20 mouse cellular contexts compared by ENCODE assay signal in the genomic region with DNA sequence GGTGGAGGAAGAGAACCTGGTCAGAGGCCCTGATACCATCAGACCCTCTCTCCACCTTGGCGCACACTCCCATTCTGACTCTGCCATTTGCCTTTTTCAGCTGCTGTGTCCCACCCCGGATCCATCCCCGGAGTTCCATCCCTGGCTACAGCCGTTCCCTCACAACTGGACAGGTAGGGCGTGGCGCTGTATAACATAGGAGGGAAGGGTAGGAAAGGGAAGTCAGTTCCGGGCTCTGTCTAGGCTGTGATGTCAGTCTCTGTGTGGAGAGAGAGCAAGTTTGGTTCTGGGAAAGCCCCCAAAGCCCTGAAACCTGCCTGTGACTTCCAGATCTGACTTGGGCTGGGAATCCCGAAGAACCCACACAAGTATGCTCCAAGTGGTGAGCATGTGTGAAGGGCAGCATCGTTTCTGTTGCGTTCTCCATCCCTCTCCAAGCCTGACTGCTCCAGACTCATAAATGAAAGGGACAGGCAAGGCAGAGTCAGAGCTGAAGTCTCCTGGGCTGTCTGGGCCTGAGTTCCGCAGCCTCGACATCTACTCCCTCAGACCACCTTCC. TPM values are rescaled to one million over a fixed set of nuclear protein-coding genes. Genes with fewer than 3 reads are reported as not detected.
DNase-seq lines count a peak whose midpoint lies in the region; ATAC-seq and TF ChIP-seq lines count a peak whose summit lies in the region.
"Had no signal": no experiment of that assay in that cellular context is flagged by ENCODE, and none has a peak within 500 bp of the region (broad histone marks: within the 10 kb centered on the region; RNA-seq: fewer than 3 reads in every experiment).

No protein-coding gene starts in this region.

- WGBS in olfactory bulb, adult 2 months = 86% methylated on average over 12 of the region's 12 CpGs

- no peaks in the 10 kb centered on the region for H3K9me3 ChIP-seq in E14TG2a.4 (ENCODE audit: low read length)
- H3K9me3 ChIP-seq: embryonic facial prominence, embryonic 10.5 days; forebrain, embryonic 13.5 days; heart, embryonic 10.5 days; intestine, embryonic 15.5 days had no signal

- no peak for DNase-seq in layer of hippocampus, adult 2 months (ENCODE audit: low spot score in 2 of 2)
- no peak for DNase-seq in layer of hippocampus, postnatal 25 days (ENCODE audit: extremely low spot score in 1 of 2, low spot score in 1 of 2)
- peak; percentile 92 for DNase-seq in ES-CJ7 (ENCODE audit: low read depth, low spot score)
- DNase-seq in gastrocnemius, postnatal 14 days = no peak
- DNase-seq: adrenal gland, adult 2 months; adrenal gland, postnatal 36 days; cerebellum, adult 9-10 months; heart, adult 18-20 months; heart, postnatal 10 days; heart, postnatal 4 days; kidney, adult 2 months had no signal

- H3K27me3 ChIP-seq in E14TG2a.4 (ENCODE audit: insufficient read depth, low read length) = no peaks in the 10 kb centered on the region
- H3K27me3 ChIP-seq: forebrain, embryonic 13.5 days; intestine, embryonic 15.5 days had no signal

- intact Hi-C loops in gastrocnemius, postnatal 14 days (cut with DNase I; ENCODE audit: low total_unique reads) = no loop called here

- no peak for TF ChIP-seq POLR2A in olfactory bulb, adult 2 months (IDR thresholded peaks at IDR 0.05; ENCODE audit: insufficient read depth, low read depth, low read length)

- H3K4me3 ChIP-seq in layer of hippocampus, adult 2 months = no peak overlapping the region
- peak overlapping the region; percentile 68 for H3K4me3 ChIP-seq in E14TG2a.4 (replicated peaks; ENCODE audit: low read length)
- H3K4me3 ChIP-seq in olfactory bulb, adult 2 months (ENCODE audit: insufficient read depth, low read depth, low read length) = no peak overlapping the region
- H3K4me3 ChIP-seq: embryonic facial prominence, embryonic 10.5 days; forebrain, embryonic 13.5 days; heart, embryonic 10.5 days; intestine, embryonic 15.5 days had no signal

- H3K27ac ChIP-seq in layer of hippocampus, adult 2 months = peak overlapping the region; percentile 64; the same call in 1 of the 2 replicates
- H3K27ac ChIP-seq in olfactory bulb, adult 2 months (ENCODE audit: insufficient read depth, low read depth, low read length) = peak overlapping the region; percentile 22; the same call in 1 of the 2 replicates
- H3K27ac ChIP-seq: embryonic facial prominence, embryonic 10.5 days; forebrain, embryonic 13.5 days; heart, embryonic 10.5 days; hindbrain, embryonic 14.5 days; intestine, embryonic 15.5 days had no signal

- H3K4me1 ChIP-seq in E14TG2a.4 (replicated peaks; ENCODE audit: low read depth, low read length) = peaks cover 81% of the 10 kb centered on the region
- peaks cover 58% of the 10 kb centered on the region for H3K4me1 ChIP-seq in olfactory bulb, adult 2 months (ENCODE audit: control insufficient read depth, insufficient read depth, low read length)
- H3K4me1 ChIP-seq: intestine, embryonic 15.5 days had no signal

- ATAC-seq in megakaryocyte, adult 5-6 weeks (ENCODE audit: poor library complexity, severe bottlenecking) = no peak
- ATAC-seq: forebrain, embryonic 13.5 days; intestine, embryonic 15.5 days had no signal

- no peak for TF ChIP-seq CTCF in layer of hippocampus, adult 2 months (conservative IDR thresholded peaks at IDR 0.05)
- TF ChIP-seq CTCF in E14TG2a.4 (conservative IDR thresholded peaks at IDR 0.05; ENCODE audit: low read length) = no peak
- no peak for TF ChIP-seq CTCF in olfactory bulb, adult 2 months (IDR thresholded peaks at IDR 0.05; ENCODE audit: insufficient read depth, low read depth, low read length)

- H3K36me3 ChIP-seq in E14TG2a.4 (ENCODE audit: insufficient read depth, low read length) = peaks cover 52% of the 10 kb centered on the region
- H3K36me3 ChIP-seq: embryonic facial prominence, embryonic 10.5 days; G1E; heart, embryonic 10.5 days; intestine, embryonic 15.5 days had no signal

RNA-seq across cellular contexts. Expression of a gene that starts 31.2 kb away (rescaled TPM):
- 100 to 1,000 TPM; 283 to 292 TPM for total RNA-seq in layer of hippocampus, adult 2 months (2021)
- total RNA-seq in layer of hippocampus, postnatal 25 days (2021) = 100 to 1,000 TPM; 286 to 291 TPM
- polyA plus RNA-seq in olfactory bulb, adult 2 months (2012; ENCODE audit: insufficient read depth, insufficient read length, low replicate concordance, missing spikeins) = not detected in 2 replicates
- total RNA-seq in megakaryocyte, adult 5-6 weeks (2015) = not detected in 2 replicates
- total RNA-seq in megakaryocyte, adult 5-6 weeks (2017) = not detected in 2 replicates
- total RNA-seq in gastrocnemius, postnatal 14 days (2021) = under 1 TPM; 0.18 to 0.27 TPM
- polyA plus RNA-seq: G1E had no signal

RNA-seq across cellular contexts. Expression of a gene that starts 43.3 kb away (rescaled TPM):
- 10 to 100 TPM; 48.5 to 55.1 TPM for total RNA-seq in layer of hippocampus, adult 2 months (2021)
- 10 to 100 TPM; 46.7 to 51.6 TPM for total RNA-seq in layer of hippocampus, postnatal 25 days (2021)
- not detected in 2 replicates for polyA plus RNA-seq in olfactory bulb, adult 2 months (2012; ENCODE audit: insufficient read depth, insufficient read length, low replicate concordance, missing spikeins)
- 33.9 and 37.3 TPM in 2 replicates for total RNA-seq in megakaryocyte, adult 5-6 weeks (2015)
- total RNA-seq in megakaryocyte, adult 5-6 weeks (2017) = 33.7 and 39.3 TPM in 2 replicates
- 10 to 100 TPM; 28.9 to 29.1 TPM for total RNA-seq in gastrocnemius, postnatal 14 days (2021)

Comparison
In these comparisons a context has a peak if more than half of its experiments do, and no peak if none do; other contexts are left out.
1. RNA of a gene that starts 31.2 kb away (total RNA-seq): 283 to 292 TPM in layer of hippocampus, adult 2 months and 286 to 291 TPM in layer of hippocampus, postnatal 25 days; 0.18 to 0.27 TPM in gastrocnemius, postnatal 14 days and not detected in megakaryocyte, adult 5-6 weeks; every median in the first group is over 100 times any median in the second.